Mouse (Mus musculus) retina, embryonic 14.5 days (tissue): Measurements from ENCODE around the gene Cpxm2.

Experiments
- DNase-seq: peaks from one replicate; pipeline ENCODE4 v3.0.0-alpha.2; 2015; ENCODE audit warnings: low spot score

The Cpxm2 gene

GRCm38 (mm10) chr7:132015933-132016332 is 138.6 kb downstream of the Cpxm2 start:
- DNase-seq = no peak

- no peak for DNase-seq
Observed at GRCm38 (mm10) chr7:132015193-132015592, 139.3 kb downstream of the Cpxm2 start.

GRCm38 (mm10) chr7:132013970-132014369 is 140.6 kb downstream of the Cpxm2 start:
- no peak for DNase-seq

- DNase-seq = peak; percentile 59
Observed at GRCm38 (mm10) chr7:132012969-132013679, 141.4 kb downstream of the Cpxm2 start.

GRCm38 (mm10) chr7:132009002-132009401 is 145.5 kb downstream of the Cpxm2 start:
- DNase-seq = no peak

- peak; percentile 9 for DNase-seq
Observed at GRCm38 (mm10) chr7:132005996-132006696, 148.4 kb downstream of the Cpxm2 start.

GRCm38 (mm10) chr7:131992873-131993272 is 161.7 kb downstream of the Cpxm2 start:
- no peak for DNase-seq

- no peak for DNase-seq
Observed at GRCm38 (mm10) chr7:131992226-131992625, 162.3 kb downstream of the Cpxm2 start.

GRCm38 (mm10) chr7:131989056-131989455 is 165.5 kb downstream of the Cpxm2 start:
- no peak for DNase-seq
